Mouse (Mus musculus) midbrain, embryonic 15.5 days (tissue): ENCODE results near the gene Tle6. TPM values are rescaled to one million over a fixed set of nuclear protein-coding genes. Genes with fewer than 3 reads are reported as not detected.

Experiments used
- ATAC-seq: fragments of 200-750 bp; cut with Nextera tagmentation; replicated peaks from 2 replicates; pipeline ENCODE4 v1.8.0; 2017; ENCODE audit warnings: moderate TSS enrichment
- H3K27ac ChIP-seq: fragments of 300-500 bp; sonication (generic); 2 replicates; pipeline ENCODE4 v1.5.1; 2015; ENCODE audit warnings: mild to moderate bottlenecking, inconsistent platforms
- H3K27me3 ChIP-seq: fragments of 300-500 bp; sonication (generic); replicated peaks from 2 replicates; pipeline ENCODE4 v1.6.1; 2015; ENCODE audit warnings: inconsistent platforms
- H3K36me3 ChIP-seq: fragments of 300-500 bp; sonication (generic); replicated peaks from 2 replicates; pipeline ENCODE4 v1.6.1; 2015; ENCODE audit warnings: inconsistent platforms
- H3K4me1 ChIP-seq: fragments of 300-500 bp; sonication (generic); 2 replicates; pipeline ENCODE4 v1.6.1; 2015; ENCODE audit warnings: inconsistent platforms
- H3K4me2 ChIP-seq: fragments of 300-500 bp; sonication (generic); 2 replicates; pipeline ENCODE4 v1.6.1; 2015; ENCODE audit warnings: inconsistent platforms, mild to moderate bottlenecking, moderate library complexity
- H3K4me3 ChIP-seq: fragments of 300-500 bp; sonication (generic); 2 replicates; pipeline ENCODE4 v1.5.1; 2015; ENCODE audit warnings: mild to moderate bottlenecking, inconsistent platforms
- H3K9ac ChIP-seq: fragments of 300-500 bp; sonication (generic); 2 replicates; pipeline ENCODE4 v1.6.1; 2015; ENCODE audit warnings: mild to moderate bottlenecking, inconsistent platforms
- H3K9me3 ChIP-seq: fragments of 300-500 bp; sonication (generic); 2 replicates; pipeline ENCODE4 v1.6.1; 2016; ENCODE audit warnings: inconsistent platforms
- WGBS: fragments of 180-500 bp; shearing (Covaris S2); methylation state at CpG from one replicate; pipeline ENCODE4 v1.1.7; 2015; ENCODE audit warnings: mixed read lengths; 5-methylcytosine and 5-hydroxymethylcytosine counted together
- polyA plus RNA-seq: library from polyadenylated mRNA; unstranded; fragments of >200 nt; fragmentation: Nextera tagmentation; extraction: Ambion mirVana; gene quantifications from 2 replicates; pipeline ENCODE4 v1.2.1, GENCODE M21; 2015

Gene Tle6
- polyA plus RNA-seq, 1 experiment from 2014 or later = 6.7 TPM

- WGBS = 68% methylated on average over 10 of the region's 10 CpGs
- Histone ChIP-seq H3K27ac (no peak overlapping the region), H3K4me3 (no peak overlapping the region), H3K9ac (no peak overlapping the region), H3K36me3 (no peaks in the 10 kb centered on the region), H3K4me2 (0 out of 2 replicates have a peak overlapping the region, but pooled peaks have one; percentile 82), H3K4me1 (peaks cover 37% of the 10 kb centered on the region), H3K27me3 (no peaks in the 10 kb centered on the region), H3K9me3 (no peaks in the 10 kb centered on the region)
- ATAC-seq = no peak
Observed at GRCm38 (mm10) chr10:81541803-81542202, 59.1 kb downstream of the Tle6 start.

GRCm38 (mm10) chr10:81541363-81541762 lies 59.5 kb downstream of the Tle6 start:
- Histone ChIP-seq H3K27me3 (no peaks in the 10 kb centered on the region), H3K27ac (no peak overlapping the region), H3K4me2 (no peak overlapping the region), H3K9ac (no peak overlapping the region), H3K36me3 (no peaks in the 10 kb centered on the region), H3K9me3 (no peaks in the 10 kb centered on the region), H3K4me1 (peaks cover 37% of the 10 kb centered on the region), H3K4me3 (no peak overlapping the region)
- 90% methylated on average over 5 of the region's 5 CpGs for WGBS
- no peak for ATAC-seq

Other genes starting within 250 kb of the Tle6 start
- 19.7 and 22.5 TPM in 2 replicates for gene Mfsd12, start 243.6 kb downstream of the Tle6 start, polyA plus RNA-seq
- gene 4930404N11Rik, start 235.3 kb downstream of the Tle6 start, polyA plus RNA-seq = 1.1 TPM in 2 replicates
- gene Fzr1, start 222.6 kb downstream of the Tle6 start, polyA plus RNA-seq = 153 and 159 TPM in 2 replicates
- 90.4 and 92.6 TPM in 2 replicates for gene Dohh, start 216.6 kb downstream of the Tle6 start, polyA plus RNA-seq
- gene Gm48551, start 216.6 kb downstream of the Tle6 start, polyA plus RNA-seq = 8.4 and 9.3 TPM in 2 replicates
- 2.7 and 3.3 TPM in 2 replicates for gene Gm48552, start 212.1 kb downstream of the Tle6 start, polyA plus RNA-seq
- gene Smim24, start 208.0 kb downstream of the Tle6 start, polyA plus RNA-seq = 1.4 and 1.6 TPM in 2 replicates
- 18.1 and 22.8 TPM in 2 replicates for gene Nfic, start 145.4 kb downstream of the Tle6 start, polyA plus RNA-seq
- 106 and 109 TPM in 2 replicates for gene Celf5, start 118.4 kb downstream of the Tle6 start, polyA plus RNA-seq
- 69.7 and 73.8 TPM in 2 replicates for gene Ncln, start 104.7 kb downstream of the Tle6 start, polyA plus RNA-seq
- gene S1pr4, start 100.9 kb downstream of the Tle6 start, polyA plus RNA-seq = 0.71 and 1.2 TPM in 2 replicates
- 0.96 and 1.1 TPM in 2 replicates for gene Gna15, start 76.8 kb downstream of the Tle6 start, polyA plus RNA-seq
- 100 and 101 TPM in 2 replicates for gene Gna11, start 55.9 kb downstream of the Tle6 start, polyA plus RNA-seq
- 802 and 851 TPM in 2 replicates for gene Aes, start 41.6 kb downstream of the Tle6 start, polyA plus RNA-seq
- gene Tle2, start 26.5 kb downstream of the Tle6 start, polyA plus RNA-seq = 57.4 and 58.8 TPM in 2 replicates
- 1.8 and 2.0 TPM in 2 replicates for gene BC025920, start 5.2 kb upstream of the Tle6 start, polyA plus RNA-seq
- 60.1 and 60.4 TPM in 2 replicates for gene Sirt6, start 26.7 kb upstream of the Tle6 start, polyA plus RNA-seq
- 19.1 and 20.2 TPM in 2 replicates for gene Ankrd24, start 27.5 kb upstream of the Tle6 start, polyA plus RNA-seq
- 6.6 and 6.9 TPM in 2 replicates for gene Gm10778, start 48.0 kb upstream of the Tle6 start, polyA plus RNA-seq
- 16.9 and 18.5 TPM in 2 replicates for gene Zfp433, start 103.8 kb upstream of the Tle6 start, polyA plus RNA-seq
- gene Gm3055, start 170.1 kb upstream of the Tle6 start, polyA plus RNA-seq = 16.4 and 20.8 TPM in 2 replicates
- 3.3 and 3.6 TPM in 2 replicates for gene Gm4767, start 211.1 kb upstream of the Tle6 start, polyA plus RNA-seq